Mouse (Mus musculus) forebrain, embryonic 14.5 days (tissue): ENCODE measurements around the gene Foxc2. TPM values are rescaled to one million over a fixed set of nuclear protein-coding genes. Genes with fewer than 3 reads are reported as not detected.

Source experiments
- ATAC-seq: fragments of 200-750 bp; cut with Nextera tagmentation; 2 replicates; pipeline ENCODE4 v1.8.0; 2017; ENCODE audit warnings: mild to moderate bottlenecking, moderate library complexity
- DNase-seq: peaks from one replicate; pipeline ENCODE4 v3.0.0-alpha.2; 2015; ENCODE audit warnings: low spot score
- H3K27ac ChIP-seq: fragments of 300-500 bp; sonication (generic); 2 replicates; pipeline ENCODE4 v1.5.1; 2014; ENCODE audit warnings: low read depth, mild to moderate bottlenecking, control low read depth, low read length, moderate library complexity
- H3K27me3 ChIP-seq: fragments of 300-500 bp; sonication (generic); replicated peaks from 2 replicates; pipeline ENCODE4 v1.6.1; 2014; ENCODE audit warnings: low read length, control low read depth, mixed read lengths; ENCODE audit not compliant: control insufficient read depth, insufficient read depth
- H3K36me3 ChIP-seq: fragments of 300-500 bp; sonication (generic); 2 replicates; pipeline ENCODE4 v1.6.1; 2014; ENCODE audit warnings: low read length, control low read depth; ENCODE audit not compliant: control insufficient read depth, insufficient read depth
- H3K4me1 ChIP-seq: fragments of 300-500 bp; sonication (generic); 2 replicates; pipeline ENCODE4 v1.6.1; 2014; ENCODE audit warnings: antibody characterized with exemption, low read length, control low read depth; ENCODE audit not compliant: control insufficient read depth, insufficient read depth
- H3K4me2 ChIP-seq: fragments of 300-500 bp; sonication (generic); 2 replicates; pipeline ENCODE4 v1.6.1; 2014; ENCODE audit warnings: mild to moderate bottlenecking, control low read depth, low read length
- H3K4me3 ChIP-seq: fragments of 300-500 bp; sonication (generic); 2 replicates; pipeline ENCODE4 v1.5.1; 2014; ENCODE audit warnings: low read depth, low read length, control low read depth
- H3K9ac ChIP-seq: fragments of 300-500 bp; sonication (generic); 2 replicates; pipeline ENCODE4 v1.6.1; 2014; ENCODE audit warnings: mild to moderate bottlenecking, low read length, control low read depth, moderate library complexity
- H3K9me3 ChIP-seq: fragments of 300-500 bp; sonication (generic); replicated peaks from 2 replicates; pipeline ENCODE4 v1.6.1; 2016; ENCODE audit warnings: low read length, control low read depth, mixed read lengths; ENCODE audit not compliant: control insufficient read depth
- WGBS: fragments of 180-500 bp; shearing (Covaris S2); extraction: QIAGEN DNeasy Blood & Tissue Kit; methylation state at CpG from one replicate; pipeline ENCODE4 v1.1.7; 2014; 5-methylcytosine and 5-hydroxymethylcytosine counted together
- polyA plus RNA-seq: library from polyadenylated mRNA; unstranded; fragments of >200 nt; fragmentation: Nextera tagmentation; extraction: Ambion mirVana; gene quantifications from 2 replicates; pipeline ENCODE4 v1.2.1, GENCODE M21; 2014

Foxc2 gene
- polyA plus RNA-seq, 1 experiment from 2014 or later: 1.1 TPM

- under 1% methylated on average over 51 of the region's 83 CpGs for WGBS
- peak within 1 kb of the TSS; percentile 32 for H3K4me3 ChIP-seq
- no peak for DNase-seq
- H3K4me2 ChIP-seq: peak within 1 kb of the TSS; percentile 61
- H3K36me3 ChIP-seq: no peaks in the 10 kb centered on the region
- H3K9ac ChIP-seq: 0 out of 2 replicates have a peak within 1 kb of the TSS, but pooled peaks have one; percentile 13
- no peak within 1 kb of the TSS for H3K27ac ChIP-seq
- peaks cover 6% of the 10 kb centered on the region for H3K4me1 ChIP-seq
- peaks cover 99% of the 10 kb centered on the region for H3K27me3 ChIP-seq
- no peaks in the 10 kb centered on the region for H3K9me3 ChIP-seq
- ATAC-seq: no peak
Measured at GRCm38 (mm10) chr8:121084210-121084951, 31.6 kb upstream of the Foxc2 start, which contains the start of gene Foxf1. Gene Foxf1 (plus strand): TSS chr8:121084386.

- H3K4me3 ChIP-seq: peak overlapping the region; percentile 32; the same call in 1 of the 2 replicates
- no peak overlapping the region for H3K9ac ChIP-seq
- peak overlapping the region; percentile 61 for H3K4me2 ChIP-seq
- no peak for DNase-seq
- WGBS: 1% methylated on average over 30 of the region's 30 CpGs
- H3K4me1 ChIP-seq: peaks cover 6% of the 10 kb centered on the region
- H3K36me3 ChIP-seq: no peaks in the 10 kb centered on the region
- ATAC-seq: no peak
- H3K27ac ChIP-seq: no peak overlapping the region
- H3K9me3 ChIP-seq: no peaks in the 10 kb centered on the region
- H3K27me3 ChIP-seq: peaks cover 99% of the 10 kb centered on the region
Measured at GRCm38 (mm10) chr8:121085011-121085410, 31.0 kb upstream of the Foxc2 start.

- H3K4me1 ChIP-seq: peaks cover 6% of the 10 kb centered on the region
- H3K27me3 ChIP-seq: peaks cover 99% of the 10 kb centered on the region
- no peak for ATAC-seq
- H3K9ac ChIP-seq: no peak overlapping the region
- no peaks in the 10 kb centered on the region for H3K9me3 ChIP-seq
- H3K27ac ChIP-seq: no peak overlapping the region
- no peak overlapping the region for H3K4me2 ChIP-seq
- WGBS: 14% methylated on average over 3 of the region's 3 CpGs
- H3K4me3 ChIP-seq: no peak overlapping the region
- no peaks in the 10 kb centered on the region for H3K36me3 ChIP-seq
- no peak for DNase-seq
Measured at GRCm38 (mm10) chr8:121085561-121085960, 30.4 kb upstream of the Foxc2 start.

GRCm38 (mm10) chr8:121086004-121086900 is 29.7 kb upstream of the Foxc2 start:
- whole genome bisulfite sequencing: 6% methylated on average over 19 of the region's 19 CpGs
- no peak for DNase-seq

GRCm38 (mm10) chr8:121088281-121088680 is 27.7 kb upstream of the Foxc2 start:
- WGBS: 2% methylated on average over 8 of the region's 8 CpGs
- no peaks in the 10 kb centered on the region for H3K36me3 ChIP-seq
- H3K9ac ChIP-seq: no peak overlapping the region
- no peak overlapping the region for H3K4me3 ChIP-seq
- H3K9me3 ChIP-seq: no peaks in the 10 kb centered on the region
- peaks cover 97% of the 10 kb centered on the region for H3K27me3 ChIP-seq
- no peak for ATAC-seq
- H3K4me1 ChIP-seq: peaks cover 6% of the 10 kb centered on the region
- H3K27ac ChIP-seq: no peak overlapping the region
- DNase-seq: no peak
- no peak overlapping the region for H3K4me2 ChIP-seq

More at GRCm38 (mm10) chr8:121086004-121086900, 29.7 kb upstream of the Foxc2 start:
- no peak overlapping the region for H3K4me3 ChIP-seq
- H3K9ac ChIP-seq: no peak overlapping the region
- no peak for ATAC-seq
- H3K9me3 ChIP-seq: no peaks in the 10 kb centered on the region
- H3K4me2 ChIP-seq: no peak overlapping the region
- no peaks in the 10 kb centered on the region for H3K36me3 ChIP-seq
- H3K27ac ChIP-seq: no peak overlapping the region
- peaks cover 99% of the 10 kb centered on the region for H3K27me3 ChIP-seq
- peaks cover 6% of the 10 kb centered on the region for H3K4me1 ChIP-seq

GRCm38 (mm10) chr8:121088871-121089630 is 26.9 kb upstream of the Foxc2 start:
- Histone ChIP-seq H3K4me1 (no peaks in the 10 kb centered on the region), H3K9ac (no peak overlapping the region), H3K4me3 (no peak overlapping the region), H3K4me2 (no peak overlapping the region), H3K27me3 (peaks cover 89% of the 10 kb centered on the region), H3K36me3 (no peaks in the 10 kb centered on the region), H3K27ac (no peak overlapping the region), H3K9me3 (no peaks in the 10 kb centered on the region)
- DNase-seq: no peak
- ATAC-seq: no peak
- WGBS: under 1% methylated on average over 40 of the region's 40 CpGs

- Histone ChIP-seq H3K27me3 (peaks cover 82% of the 10 kb centered on the region), H3K9me3 (no peaks in the 10 kb centered on the region), H3K4me2 (no peak overlapping the region), H3K4me3 (no peak overlapping the region), H3K36me3 (no peaks in the 10 kb centered on the region), H3K27ac (no peak overlapping the region), H3K4me1 (no peaks in the 10 kb centered on the region), H3K9ac (no peak overlapping the region)
- no peak for DNase-seq
- no peak for ATAC-seq
- WGBS: 2% methylated on average over 32 of the region's 32 CpGs
Measured at GRCm38 (mm10) chr8:121089631-121090380, 26.2 kb upstream of the Foxc2 start.

- no peak for DNase-seq
- Histone ChIP-seq H3K27me3 (peaks cover 73% of the 10 kb centered on the region), H3K36me3 (no peaks in the 10 kb centered on the region), H3K4me2 (no peak overlapping the region), H3K9ac (no peak overlapping the region), H3K4me1 (no peaks in the 10 kb centered on the region), H3K9me3 (no peaks in the 10 kb centered on the region), H3K27ac (no peak overlapping the region), H3K4me3 (no peak overlapping the region)
- WGBS: 0% methylated on average over 1 of the region's 1 CpGs
- ATAC-seq: no peak
Measured at GRCm38 (mm10) chr8:121090716-121091115, 25.3 kb upstream of the Foxc2 start.
